Mouse (Mus musculus) megakaryocyte progenitor cell, adult 5-6 weeks (primary cell): Measurements from ENCODE around the gene Olfr1024. TPM values are rescaled to one million over a fixed set of nuclear protein-coding genes. Genes with fewer than 3 reads are reported as not detected.

Source experiments
- ATAC-seq: replicated peaks from 2 replicates; pipeline ENCODE4 v1.8.0; 2016; ENCODE audit warnings: mild to moderate bottlenecking, moderate TSS enrichment, inconsistent platforms; ENCODE audit not compliant: poor library complexity
- total RNA-seq, 2 experiments: library from RNA; stranded (forward) in 1 of 2; stranded (reverse) in 1 of 2; fragments of 157-497, 149-512 nt in 1 of 2; fragments of 200-1000 nt in 1 of 2; gene quantifications; 2 replicates each; pipeline versions ENCODE4 v1.2.3 to v1.2.4; 2015 to 2017

The Olfr1024 gene
- total RNA-seq (2015) (not detected in 2 replicates), total RNA-seq (2017) (not detected in 2 replicates)

GRCm38 (mm10) chr2:85904952-85905351 is at the start of gene Olfr1024:
Olfr1024 (minus strand) TSS chr2:85905052.
- no peak for ATAC-seq

- no peak for ATAC-seq
Measured at GRCm38 (mm10) chr2:85950137-85950536, 45.3 kb upstream of the Olfr1024 start, which contains the start of gene Olfr1028. Olfr1028 (plus strand) TSS chr2:85950437.

- no peak for ATAC-seq
Measured at GRCm38 (mm10) chr2:85921258-85921657, 16.4 kb upstream of the Olfr1024 start, which contains the start of gene Olfr1026. Olfr1026 (plus strand) TSS chr2:85921558.

GRCm38 (mm10) chr2:85914893-85915292 is 10.0 kb upstream of the Olfr1024 start, which contains the start of gene Olfr1025-ps1:
Olfr1025-ps1 (plus strand) TSS chr2:85915193.
- no peak for ATAC-seq

GRCm38 (mm10) chr2:85913197-85913596 is 8.3 kb upstream of the Olfr1024 start:
- ATAC-seq = no peak

- no peak for ATAC-seq
Measured at GRCm38 (mm10) chr2:85885340-85885739, 19.5 kb downstream of the Olfr1024 start, which contains the start of gene Olfr1023. Olfr1023 (plus strand) TSS chr2:85885640.

GRCm38 (mm10) chr2:85868294-85868693 is 36.6 kb downstream of the Olfr1024 start, which contains the start of gene Olfr1022:
Olfr1022 (plus strand) TSS chr2:85868594.
- ATAC-seq = no peak

Other genes starting within 250 kb of the Olfr1024 start
- gene Olfr154, start 240.6 kb downstream of the Olfr1024 start, total RNA-seq (2015) = not detected in 2 replicates
- not detected in 2 replicates for gene Olfr154, start 240.6 kb downstream of the Olfr1024 start, total RNA-seq (2017)
- gene Olfr1006, start 226.3 kb downstream of the Olfr1024 start, total RNA-seq (2015) = not detected in 2 replicates
- gene Olfr1006, start 226.3 kb downstream of the Olfr1024 start, total RNA-seq (2017) = not detected in 2 replicates
- not detected in 2 replicates for gene Olfr1008, start 215.6 kb downstream of the Olfr1024 start, total RNA-seq (2015)
- gene Olfr1008, start 215.6 kb downstream of the Olfr1024 start, total RNA-seq (2017) = not detected in 2 replicates
- not detected in 2 replicates for gene Olfr1009, start 189.6 kb downstream of the Olfr1024 start, total RNA-seq (2015)
- not detected in 2 replicates for gene Olfr1009, start 189.6 kb downstream of the Olfr1024 start, total RNA-seq (2017)
- gene Olfr1012, start 142.3 kb downstream of the Olfr1024 start, total RNA-seq (2015) = not detected in 2 replicates
- gene Olfr1012, start 142.3 kb downstream of the Olfr1024 start, total RNA-seq (2017) = not detected in 2 replicates
- gene Olfr1013, start 138.0 kb downstream of the Olfr1024 start, total RNA-seq (2015) = not detected in 2 replicates
- not detected in 2 replicates for gene Olfr1013, start 138.0 kb downstream of the Olfr1024 start, total RNA-seq (2017)
- gene Olfr1014, start 132.3 kb downstream of the Olfr1024 start, total RNA-seq (2015) = not detected in 2 replicates
- gene Olfr1014, start 132.3 kb downstream of the Olfr1024 start, total RNA-seq (2017) = not detected in 2 replicates
- not detected in 2 replicates for gene Olfr1015, start 123.0 kb downstream of the Olfr1024 start, total RNA-seq (2015)
- gene Olfr1015, start 123.0 kb downstream of the Olfr1024 start, total RNA-seq (2017) = not detected in 2 replicates
- gene Olfr1016, start 102.5 kb downstream of the Olfr1024 start, total RNA-seq (2015) = not detected in 2 replicates
- gene Olfr1016, start 102.5 kb downstream of the Olfr1024 start, total RNA-seq (2017) = not detected in 2 replicates
- gene Olfr1018, start 86.6 kb downstream of the Olfr1024 start, total RNA-seq (2015) = not detected in 2 replicates
- gene Olfr1018, start 86.6 kb downstream of the Olfr1024 start, total RNA-seq (2017) = not detected in 2 replicates
- gene Olfr1019, start 59.6 kb downstream of the Olfr1024 start, total RNA-seq (2015) = not detected in 2 replicates
- gene Olfr1019, start 59.6 kb downstream of the Olfr1024 start, total RNA-seq (2017) = not detected in 2 replicates
- gene Olfr1020, start 58.0 kb downstream of the Olfr1024 start, total RNA-seq (2015) = not detected in 2 replicates
- not detected in 2 replicates for gene Olfr1020, start 58.0 kb downstream of the Olfr1024 start, total RNA-seq (2017)
- gene Olfr1022, start 36.5 kb downstream of the Olfr1024 start, total RNA-seq (2015) = not detected in 2 replicates
- gene Olfr1022, start 36.5 kb downstream of the Olfr1024 start, total RNA-seq (2017) = not detected in 2 replicates
- gene Olfr1023, start 19.4 kb downstream of the Olfr1024 start, total RNA-seq (2015) = not detected in 2 replicates
- not detected in 2 replicates for gene Olfr1023, start 19.4 kb downstream of the Olfr1024 start, total RNA-seq (2017)
- not detected in 2 replicates for gene Olfr1025-ps1, start 10.1 kb upstream of the Olfr1024 start, total RNA-seq (2015)
- gene Olfr1025-ps1, start 10.1 kb upstream of the Olfr1024 start, total RNA-seq (2017) = not detected in 2 replicates
- gene Olfr1026, start 16.5 kb upstream of the Olfr1024 start, total RNA-seq (2015) = not detected in 2 replicates
- gene Olfr1026, start 16.5 kb upstream of the Olfr1024 start, total RNA-seq (2017) = not detected in 2 replicates
- gene Olfr1028, start 45.4 kb upstream of the Olfr1024 start, total RNA-seq (2015) = not detected in 2 replicates
- not detected in 2 replicates for gene Olfr1028, start 45.4 kb upstream of the Olfr1024 start, total RNA-seq (2017)
- gene Olfr1029, start 68.8 kb upstream of the Olfr1024 start, total RNA-seq (2015) = not detected in 2 replicates
- not detected in 2 replicates for gene Olfr1029, start 68.8 kb upstream of the Olfr1024 start, total RNA-seq (2017)
- gene Olfr1030, start 74.2 kb upstream of the Olfr1024 start, total RNA-seq (2015) = not detected in 2 replicates
- gene Olfr1030, start 74.2 kb upstream of the Olfr1024 start, total RNA-seq (2017) = not detected in 2 replicates
- gene Olfr1031, start 85.3 kb upstream of the Olfr1024 start, total RNA-seq (2015) = not detected in 2 replicates
- not detected in 2 replicates for gene Olfr1031, start 85.3 kb upstream of the Olfr1024 start, total RNA-seq (2017)
- gene Olfr1032, start 100.5 kb upstream of the Olfr1024 start, total RNA-seq (2015) = not detected in 2 replicates
- not detected in 2 replicates for gene Olfr1032, start 100.5 kb upstream of the Olfr1024 start, total RNA-seq (2017)
- gene Olfr1033, start 115.6 kb upstream of the Olfr1024 start, total RNA-seq (2015) = 0.10 and 0.24 TPM in 2 replicates
- gene Olfr1033, start 115.6 kb upstream of the Olfr1024 start, total RNA-seq (2017) = 0.14 TPM in 1 of 2 replicates, not detected in the other
- gene Olfr1034, start 140.8 kb upstream of the Olfr1024 start, total RNA-seq (2015) = not detected in 2 replicates
- not detected in 2 replicates for gene Olfr1034, start 140.8 kb upstream of the Olfr1024 start, total RNA-seq (2017)
- not detected in 2 replicates for gene Olfr1036, start 168.9 kb upstream of the Olfr1024 start, total RNA-seq (2015)
- gene Olfr1036, start 168.9 kb upstream of the Olfr1024 start, total RNA-seq (2017) = not detected in 2 replicates
- gene Olfr1037, start 182.3 kb upstream of the Olfr1024 start, total RNA-seq (2015) = not detected in 2 replicates
- not detected in 2 replicates for gene Olfr1037, start 182.3 kb upstream of the Olfr1024 start, total RNA-seq (2017)
- gene Olfr1039, start 230.9 kb upstream of the Olfr1024 start, total RNA-seq (2015) = not detected in 2 replicates
- gene Olfr1039, start 230.9 kb upstream of the Olfr1024 start, total RNA-seq (2017) = not detected in 2 replicates
- not detected in 2 replicates for gene Olfr1040, start 241.7 kb upstream of the Olfr1024 start, total RNA-seq (2015)
- gene Olfr1040, start 241.7 kb upstream of the Olfr1024 start, total RNA-seq (2017) = not detected in 2 replicates